Mouse (Mus musculus): ENCODE measurements around the gene Nxf3. TPM values are rescaled to one million over a fixed set of nuclear protein-coding genes. Genes with fewer than 3 reads are reported as not detected.

The Nxf3 gene
- not detected in 2 replicates for polyA plus RNA-seq (2011; ENCODE audit: insufficient read length, low read depth, missing spikeins)

- no peak within 1 kb of the TSS for H3K27ac ChIP-seq (ENCODE audit: insufficient read depth, low read length)
- no peak within 1 kb of the TSS for H3K4me3 ChIP-seq (ENCODE audit: insufficient read depth, low read length)
- no peaks in the 10 kb centered on the region for H3K4me1 ChIP-seq (ENCODE audit: control insufficient read depth, insufficient read depth, low read length)
- no peak for TF ChIP-seq POLR2A (IDR thresholded peaks at IDR 0.05; ENCODE audit: low read depth, low read length)
- TF ChIP-seq CTCF (IDR thresholded peaks at IDR 0.05; ENCODE audit: borderline replicate concordance, insufficient read depth, low read length): no peak
Observed at GRCm38 (mm10) chrX:136085155-136085554, at the start of gene Nxf3. Gene Nxf3, minus strand, starts transcription at chrX:136085255.

- H3K4me3 ChIP-seq (ENCODE audit: insufficient read depth, low read length): no peak overlapping the region
- no peak overlapping the region for H3K27ac ChIP-seq (ENCODE audit: insufficient read depth, low read length)
- TF ChIP-seq CTCF (IDR thresholded peaks at IDR 0.05; ENCODE audit: borderline replicate concordance, insufficient read depth, low read length): no peak
- TF ChIP-seq POLR2A (IDR thresholded peaks at IDR 0.05; ENCODE audit: low read depth, low read length): no peak
- no peaks in the 10 kb centered on the region for H3K4me1 ChIP-seq (ENCODE audit: control insufficient read depth, insufficient read depth, low read length)
Observed at GRCm38 (mm10) chrX:136127744-136128064, 42.6 kb upstream of the Nxf3 start.

- no peaks in the 10 kb centered on the region for H3K4me1 ChIP-seq (ENCODE audit: control insufficient read depth, insufficient read depth, low read length)
- TF ChIP-seq POLR2A (IDR thresholded peaks at IDR 0.05; ENCODE audit: low read depth, low read length) (no peak), CTCF (IDR thresholded peaks at IDR 0.05; ENCODE audit: borderline replicate concordance, insufficient read depth, low read length) (no peak)
- no peak overlapping the region for H3K27ac ChIP-seq (ENCODE audit: insufficient read depth, low read length)
- no peak overlapping the region for H3K4me3 ChIP-seq (ENCODE audit: insufficient read depth, low read length)
Observed at GRCm38 (mm10) chrX:136127038-136127743, 42.1 kb upstream of the Nxf3 start.

DNA sequence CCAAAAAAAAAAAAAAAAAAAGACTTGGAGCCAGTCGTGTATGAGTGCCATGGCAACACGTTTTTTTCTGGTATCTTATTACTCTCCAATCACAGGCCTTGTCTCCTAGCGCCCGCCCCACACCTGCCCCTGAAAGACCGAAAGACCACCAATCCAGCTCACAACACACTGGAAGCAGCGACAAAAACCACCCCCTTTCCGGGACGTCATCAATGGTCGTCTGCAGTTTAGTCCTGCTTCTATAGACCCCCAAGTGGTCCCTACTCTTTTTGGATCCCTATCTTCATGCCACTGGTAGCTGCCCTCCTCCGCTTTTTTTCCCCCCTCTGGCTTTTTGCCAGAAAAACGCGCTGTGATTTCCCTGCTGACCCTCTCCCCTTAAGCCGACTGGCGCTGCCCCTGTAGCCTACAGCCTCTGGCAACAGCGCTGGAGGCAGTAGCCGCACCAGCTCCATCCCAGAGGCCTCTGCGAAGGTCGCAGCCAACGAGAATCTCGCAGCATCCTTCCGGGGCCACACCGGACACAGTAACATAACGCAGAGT is 30.4 kb upstream of the Nxf3 start:
- H3K4me3 ChIP-seq (ENCODE audit: insufficient read depth, low read length): peak overlapping the region; percentile 17; the same call in 1 of the 2 replicates
- H3K27ac ChIP-seq (ENCODE audit: insufficient read depth, low read length): no peak overlapping the region
- TF ChIP-seq CTCF (IDR thresholded peaks at IDR 0.05; ENCODE audit: borderline replicate concordance, insufficient read depth, low read length) (no peak), POLR2A (IDR thresholded peaks at IDR 0.05; ENCODE audit: low read depth, low read length) (peak; percentile 17; the same call in 1 of the 2 replicates)
- H3K4me1 ChIP-seq (ENCODE audit: control insufficient read depth, insufficient read depth, low read length): no peaks in the 10 kb centered on the region

DNA sequence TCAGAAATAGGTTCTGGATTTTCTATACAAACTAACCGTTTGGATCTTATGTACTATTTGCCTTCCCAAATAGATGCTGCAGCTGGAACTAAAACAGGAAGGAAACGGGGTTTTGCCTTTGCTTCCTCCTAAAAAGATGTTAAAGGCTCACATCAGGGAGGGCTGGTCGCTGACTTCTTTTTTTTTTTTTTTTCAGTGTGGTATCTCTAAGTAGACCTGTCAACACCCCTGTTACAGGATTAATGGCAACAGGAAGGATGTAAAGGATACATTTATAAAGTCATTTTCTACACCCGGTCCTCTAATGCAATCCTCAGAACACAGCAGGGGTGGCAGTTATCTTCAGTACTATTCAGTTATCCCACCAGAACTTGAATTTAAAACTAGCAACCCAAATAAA is 30.0 kb upstream of the Nxf3 start:
- H3K27ac ChIP-seq (ENCODE audit: insufficient read depth, low read length): no peak overlapping the region
- H3K4me1 ChIP-seq (ENCODE audit: control insufficient read depth, insufficient read depth, low read length): no peaks in the 10 kb centered on the region
- no peak for TF ChIP-seq POLR2A (IDR thresholded peaks at IDR 0.05; ENCODE audit: low read depth, low read length)
- TF ChIP-seq CTCF (IDR thresholded peaks at IDR 0.05; ENCODE audit: borderline replicate concordance, insufficient read depth, low read length): no peak
- H3K4me3 ChIP-seq (ENCODE audit: insufficient read depth, low read length): no peak overlapping the region

DNA sequence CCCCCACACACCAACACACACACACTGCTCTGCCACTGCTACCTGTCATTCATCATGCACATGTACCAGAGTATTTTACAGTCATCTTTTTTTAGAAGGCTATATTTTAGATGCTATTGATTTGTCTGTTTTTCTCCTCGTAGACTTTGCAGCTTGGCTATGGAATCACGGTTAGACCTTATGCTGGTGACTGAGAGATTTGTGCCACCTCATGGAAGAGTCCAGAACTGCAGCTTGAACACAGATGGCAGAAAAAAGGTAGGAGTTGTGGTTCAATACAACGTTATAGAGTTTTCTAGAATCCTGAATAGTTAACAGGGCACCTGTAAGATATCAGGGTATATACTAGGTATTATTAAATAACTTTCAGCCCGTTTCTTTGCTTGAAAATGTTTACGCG is 22.9 kb upstream of the Nxf3 start:
- TF ChIP-seq POLR2A (IDR thresholded peaks at IDR 0.05; ENCODE audit: low read depth, low read length) (no peak), CTCF (IDR thresholded peaks at IDR 0.05; ENCODE audit: borderline replicate concordance, insufficient read depth, low read length) (no peak)
- Histone ChIP-seq H3K4me3 (ENCODE audit: insufficient read depth, low read length) (no peak overlapping the region), H3K27ac (ENCODE audit: insufficient read depth, low read length) (no peak overlapping the region), H3K4me1 (ENCODE audit: control insufficient read depth, insufficient read depth, low read length) (no peaks in the 10 kb centered on the region)

GRCm38 (mm10) chrX:136104724-136105088 is 19.7 kb upstream of the Nxf3 start:
- H3K4me3 ChIP-seq (ENCODE audit: insufficient read depth, low read length): no peak overlapping the region
- TF ChIP-seq POLR2A (IDR thresholded peaks at IDR 0.05; ENCODE audit: low read depth, low read length): no peak
- TF ChIP-seq CTCF (IDR thresholded peaks at IDR 0.05; ENCODE audit: borderline replicate concordance, insufficient read depth, low read length): no peak

DNA sequence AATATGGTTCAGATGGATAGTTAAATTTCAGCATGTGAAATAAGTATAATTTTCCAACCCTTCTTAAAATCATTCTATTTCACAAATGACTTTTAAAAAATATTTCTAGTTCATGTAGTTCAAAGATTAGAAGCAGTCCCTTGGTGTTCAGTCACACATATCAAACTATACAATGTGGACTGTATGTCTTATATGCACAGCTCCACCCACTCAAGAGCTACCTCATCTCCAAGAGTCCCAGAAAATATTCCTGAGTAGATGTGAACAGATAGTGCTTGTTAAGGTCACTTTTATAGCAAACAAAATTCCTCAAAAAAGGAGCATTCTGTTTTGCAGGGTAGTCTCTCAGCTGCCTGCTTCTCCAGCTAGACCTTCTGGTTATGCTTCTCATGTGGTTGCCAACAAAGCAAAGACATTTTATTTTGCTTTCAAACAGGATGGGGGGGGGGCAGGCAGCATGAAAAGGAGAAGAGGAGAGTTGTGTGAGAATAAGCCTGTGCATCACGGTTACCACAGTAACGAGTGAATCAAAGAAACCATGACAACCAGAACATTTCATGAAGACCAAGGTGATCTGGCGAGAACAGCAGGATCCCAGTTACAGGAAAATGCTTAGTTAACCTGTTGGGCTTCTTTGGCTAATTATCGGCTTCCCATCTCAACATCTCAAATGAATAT is 19.1 kb upstream of the Nxf3 start:
- no peak overlapping the region for H3K4me3 ChIP-seq (ENCODE audit: insufficient read depth, low read length)
- no peak overlapping the region for H3K27ac ChIP-seq (ENCODE audit: insufficient read depth, low read length)
- H3K4me1 ChIP-seq (ENCODE audit: control insufficient read depth, insufficient read depth, low read length): no peaks in the 10 kb centered on the region
- TF ChIP-seq POLR2A (IDR thresholded peaks at IDR 0.05; ENCODE audit: low read depth, low read length): no peak
- TF ChIP-seq CTCF (IDR thresholded peaks at IDR 0.05; ENCODE audit: borderline replicate concordance, insufficient read depth, low read length): no peak

More at GRCm38 (mm10) chrX:136104724-136105088, 19.7 kb upstream of the Nxf3 start:
- Histone ChIP-seq H3K27ac (ENCODE audit: insufficient read depth, low read length) (no peak overlapping the region), H3K4me1 (ENCODE audit: control insufficient read depth, insufficient read depth, low read length) (no peaks in the 10 kb centered on the region)

- Histone ChIP-seq H3K4me3 (ENCODE audit: insufficient read depth, low read length) (no peak overlapping the region), H3K4me1 (ENCODE audit: control insufficient read depth, insufficient read depth, low read length) (no peaks in the 10 kb centered on the region), H3K27ac (ENCODE audit: insufficient read depth, low read length) (no peak overlapping the region)
- no peak for TF ChIP-seq POLR2A (IDR thresholded peaks at IDR 0.05; ENCODE audit: low read depth, low read length)
- TF ChIP-seq CTCF (IDR thresholded peaks at IDR 0.05; ENCODE audit: borderline replicate concordance, insufficient read depth, low read length): no peak
Observed at GRCm38 (mm10) chrX:136094421-136094820, 9.4 kb upstream of the Nxf3 start.

Data from embryonic fibroblast, embryonic 13.5 days (primary cell).